ENCODE assay signal across 12 mouse cellular contexts in the genomic region with DNA sequence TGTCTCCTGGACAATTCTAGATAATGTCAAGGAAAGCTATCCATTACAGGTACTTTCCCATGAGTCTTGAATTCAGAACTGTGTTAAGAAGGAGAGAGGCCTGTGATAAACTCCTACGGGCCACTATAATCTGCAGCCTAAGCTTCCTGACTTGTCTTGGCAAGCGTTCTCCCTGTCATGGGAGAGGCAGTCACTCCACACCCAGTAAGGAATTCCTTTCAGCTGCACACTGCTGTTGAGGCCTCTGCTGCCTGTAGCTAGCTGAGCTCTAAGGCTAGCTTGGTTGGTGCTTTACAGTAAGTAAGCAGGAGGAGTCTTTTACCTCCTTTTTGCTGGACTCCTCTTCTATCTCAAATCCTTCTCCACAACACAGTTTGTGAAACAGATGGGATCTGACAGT.
DNase-seq lines count a peak whose midpoint lies in the region; ATAC-seq lines count a peak whose summit lies in the region.
"Had no signal": no experiment of that assay in that cellular context is flagged by ENCODE, and none has a peak within 500 bp of the region (broad histone marks: within the 10 kb centered on the region; RNA-seq: fewer than 3 reads in every experiment).

No protein-coding gene starts in this region.

- H3K9me3 ChIP-seq in neural tube, embryonic 15.5 days (replicated peaks), result no peaks in the 10 kb centered on the region
- H3K9me3 ChIP-seq in kidney, embryonic 16.5 days (ENCODE audit: low read length), result no peaks in the 10 kb centered on the region
- no peaks in the 10 kb centered on the region for H3K9me3 ChIP-seq in intestine, embryonic 16.5 days (ENCODE audit: control insufficient read depth, low read length)
- H3K9me3 ChIP-seq: stomach, embryonic 15.5 days had no signal

- 60% methylated on average over 2 of the region's 2 CpGs for WGBS in neural tube, embryonic 15.5 days
- WGBS in kidney, embryonic 16.5 days, result 32% methylated on average over 2 of the region's 2 CpGs
- 59% methylated on average over 2 of the region's 2 CpGs for WGBS in intestine, embryonic 16.5 days

- H3K27ac ChIP-seq in neural tube, embryonic 15.5 days (replicated peaks), result no peak overlapping the region
- H3K27ac ChIP-seq in kidney, embryonic 16.5 days (ENCODE audit: low read length), result peak overlapping the region; percentile 42; the same call in 1 of the 2 replicates
- no peak overlapping the region for H3K27ac ChIP-seq in intestine, embryonic 16.5 days (ENCODE audit: low read length)
- H3K27ac ChIP-seq: hindbrain, postnatal 0 days; stomach, embryonic 15.5 days had no signal

- intact Hi-C loops in gastrocnemius, postnatal 14 days (cut with DNase I; ENCODE audit: low total_unique reads), result no loop called here

- no peak for ATAC-seq in neural tube, embryonic 15.5 days (ENCODE audit: low FRiP score)
- ATAC-seq in kidney, embryonic 16.5 days (ENCODE audit: low FRiP score, low TSS enrichment), result peak; percentile 82
- no peak for ATAC-seq in intestine, embryonic 16.5 days
- no peak for ATAC-seq in monocyte, adult 5-6 weeks (replicated peaks; ENCODE audit: insufficient number of reproducible peaks, low FRiP score, low TSS enrichment, poor library complexity, severe bottlenecking)
- ATAC-seq: hindbrain, postnatal 0 days had no signal

- peaks cover 5% of the 10 kb centered on the region; the same call in 1 of the 2 replicates for H3K4me1 ChIP-seq in neural tube, embryonic 15.5 days
- H3K4me1 ChIP-seq in kidney, embryonic 16.5 days (ENCODE audit: insufficient read depth, low read length), result peaks cover 16% of the 10 kb centered on the region
- H3K4me1 ChIP-seq in intestine, embryonic 16.5 days (ENCODE audit: control insufficient read depth, insufficient read depth, low read length), result no peaks in the 10 kb centered on the region
- H3K4me1 ChIP-seq: stomach, embryonic 15.5 days had no signal

- peak; percentile 13 for DNase-seq in gastrocnemius, postnatal 14 days
- no peak for DNase-seq in gastrocnemius, postnatal 4 days (ENCODE audit: low spot score in 2 of 2)
- DNase-seq in neural tube, embryonic 10.5 days (ENCODE audit: extremely low spot score, low spot score), result peak; percentile 10
- DNase-seq in retina, embryonic 14.5 days (ENCODE audit: low spot score), result no peak
- DNase-seq: lung, adult 18-20 months; retina, postnatal 1 day had no signal

- H3K27me3 ChIP-seq in neural tube, embryonic 15.5 days (replicated peaks), result no peaks in the 10 kb centered on the region
- H3K27me3 ChIP-seq in kidney, embryonic 16.5 days (ENCODE audit: insufficient read depth, low read length), result no peaks in the 10 kb centered on the region
- H3K27me3 ChIP-seq in intestine, embryonic 16.5 days (replicated peaks; ENCODE audit: control insufficient read depth, insufficient read depth, low read length), result no peaks in the 10 kb centered on the region
- H3K27me3 ChIP-seq: stomach, embryonic 15.5 days had no signal

- H3K4me2 ChIP-seq in neural tube, embryonic 15.5 days, result no peak overlapping the region
- H3K4me2 ChIP-seq in kidney, embryonic 16.5 days (replicated peaks; ENCODE audit: low read depth, low read length), result no peak overlapping the region
- no peak overlapping the region for H3K4me2 ChIP-seq in intestine, embryonic 16.5 days (ENCODE audit: low read depth, low read length)
- H3K4me2 ChIP-seq: stomach, embryonic 15.5 days had no signal

- H3K36me3 ChIP-seq in neural tube, embryonic 15.5 days, result no peaks in the 10 kb centered on the region
- no peaks in the 10 kb centered on the region for H3K36me3 ChIP-seq in kidney, embryonic 16.5 days (ENCODE audit: insufficient read depth, low read length)
- H3K36me3 ChIP-seq in intestine, embryonic 16.5 days (ENCODE audit: control insufficient read depth, insufficient read depth, low read length), result no peaks in the 10 kb centered on the region
- H3K36me3 ChIP-seq: stomach, embryonic 15.5 days had no signal

- H3K9ac ChIP-seq in neural tube, embryonic 15.5 days (replicated peaks), result no peak overlapping the region
- H3K9ac ChIP-seq in kidney, embryonic 16.5 days (replicated peaks; ENCODE audit: low read length), result no peak overlapping the region
- no peak overlapping the region for H3K9ac ChIP-seq in intestine, embryonic 16.5 days (ENCODE audit: low read depth, low read length)
- H3K9ac ChIP-seq: stomach, embryonic 15.5 days had no signal

- no peak overlapping the region for H3K4me3 ChIP-seq in neural tube, embryonic 15.5 days (replicated peaks)
- no peak overlapping the region for H3K4me3 ChIP-seq in kidney, embryonic 16.5 days (ENCODE audit: low read length)
- H3K4me3 ChIP-seq in intestine, embryonic 16.5 days (ENCODE audit: low read length), result no peak overlapping the region
- H3K4me3 ChIP-seq: stomach, embryonic 15.5 days had no signal

Comparison
In these comparisons a context has a peak if more than half of its experiments do, and no peak if none do; other contexts are left out.
1. DNase-seq: peak in gastrocnemius, postnatal 14 days (single experiment) and neural tube, embryonic 10.5 days (single experiment); none in gastrocnemius, postnatal 4 days (0 of 2) and retina, embryonic 14.5 days (single experiment).